Mouse (Mus musculus): ENCODE measurements around the gene Best2. TPM values are rescaled to one million over a fixed set of nuclear protein-coding genes. Genes with fewer than 3 reads are reported as not detected.

Best2 gene
- polyA plus RNA-seq, 1 experiment = 0.33 TPM

GRCm38 (mm10) chr8:84973079-84973478, 41.3 kb downstream of the Best2 start:
- no peak for DNase-seq (ENCODE audit: low read depth, low spot score)
- WGBS = 92% methylated on average over 1 of the region's 1 CpGs

- 67% methylated on average over 5 of the region's 5 CpGs for WGBS
- DNase-seq (ENCODE audit: low read depth, low spot score) = no peak
Observed at GRCm38 (mm10) chr8:84970913-84971312, 43.4 kb downstream of the Best2 start.

- 5% methylated on average over 21 of the region's 21 CpGs for WGBS
- no peak for DNase-seq (ENCODE audit: low read depth, low spot score)
Observed at GRCm38 (mm10) chr8:84970135-84970790, 44.1 kb downstream of the Best2 start.

- DNase-seq (ENCODE audit: low read depth, low spot score) = no peak
- under 1% methylated on average over 56 of the region's 56 CpGs for WGBS
Observed at GRCm38 (mm10) chr8:84969241-84970134, 44.8 kb downstream of the Best2 start, which contains the start of the genes Gm49661, Prdx2 and Rnaseh2a. TSS of gene Gm49661 (minus strand) at chr8:84969433. TSS of gene Prdx2 (plus strand) at chr8:84969587. TSS of gene Rnaseh2a (minus strand) at chr8:84969767.

GRCm38 (mm10) chr8:84968650-84969049, 45.7 kb downstream of the Best2 start:
- DNase-seq (ENCODE audit: low read depth, low spot score) = no peak
- whole genome bisulfite sequencing = 2% methylated on average over 2 of the region's 2 CpGs

- WGBS = 91% methylated on average over 13 of the region's 13 CpGs
Observed at GRCm38 (mm10) chr8:84967532-84968304, 46.6 kb downstream of the Best2 start.

GRCm38 (mm10) chr8:84966603-84967002, 47.7 kb downstream of the Best2 start:
- 38% methylated on average over 3 of the region's 3 CpGs for WGBS
- no peak for DNase-seq (ENCODE audit: low read depth, low spot score)

More at GRCm38 (mm10) chr8:84967532-84968304, 46.6 kb downstream of the Best2 start:
- no peak for DNase-seq (ENCODE audit: low read depth, low spot score)

- under 1% methylated on average over 41 of the region's 41 CpGs for WGBS
- DNase-seq (ENCODE audit: low read depth, low spot score) = no peak
Observed at GRCm38 (mm10) chr8:84965731-84966291, 48.5 kb downstream of the Best2 start.

- no peak for DNase-seq (ENCODE audit: low read depth, low spot score)
- WGBS = 51% methylated on average over 4 of the region's 4 CpGs
Observed at GRCm38 (mm10) chr8:84963952-84964351, 50.4 kb downstream of the Best2 start.

- DNase-seq (ENCODE audit: low read depth, low spot score) = no peak
- WGBS = 78% methylated on average over 7 of the region's 7 CpGs
Observed at GRCm38 (mm10) chr8:84959811-84960210, 54.5 kb downstream of the Best2 start.

Other genes with a start within 250 kb of the Best2 start
- gene Nfix, start 214.2 kb downstream of the Best2 start, polyA plus RNA-seq (2012; rRNA removed) = 14.5 and 15.4 TPM in 2 replicates
- 1.9 and 3.0 TPM in 2 replicates for gene Dand5, start 191.7 kb downstream of the Best2 start, polyA plus RNA-seq (2012; rRNA removed)
- gene Gadd45gip1, start 183.0 kb downstream of the Best2 start, polyA plus RNA-seq (2012; rRNA removed) = 13.4 and 22.8 TPM in 2 replicates
- gene Rad23a, start 173.9 kb downstream of the Best2 start, polyA plus RNA-seq (2012; rRNA removed) = 49.3 and 65.9 TPM in 2 replicates
- gene Calr, start 167.6 kb downstream of the Best2 start, polyA plus RNA-seq (2012; rRNA removed) = 402 and 404 TPM in 2 replicates
- gene Farsa, start 157.5 kb downstream of the Best2 start, polyA plus RNA-seq (2012; rRNA removed) = 50.9 and 54.2 TPM in 2 replicates
- 3.5 and 5.5 TPM in 2 replicates for gene Syce2, start 142.4 kb downstream of the Best2 start, polyA plus RNA-seq (2012; rRNA removed)
- 38.6 and 64.2 TPM in 2 replicates for gene Gcdh, start 120.6 kb downstream of the Best2 start, polyA plus RNA-seq (2012; rRNA removed)
- 0.38 and 0.43 TPM in 2 replicates for gene Klf1, start 112.6 kb downstream of the Best2 start, polyA plus RNA-seq (2012; rRNA removed)
- gene Dnase2a, start 106.0 kb downstream of the Best2 start, polyA plus RNA-seq (2012; rRNA removed) = 8.4 and 8.7 TPM in 2 replicates
- 0.36 and 0.49 TPM in 2 replicates for gene Mast1, start 77.2 kb downstream of the Best2 start, polyA plus RNA-seq (2012; rRNA removed)
- gene Rtbdn, start 67.5 kb downstream of the Best2 start, polyA plus RNA-seq (2012; rRNA removed) = not detected in 2 replicates
- 1.2 and 1.4 TPM in 2 replicates for gene Gm49661, start 45.1 kb downstream of the Best2 start, polyA plus RNA-seq (2012; rRNA removed)
- 183 and 200 TPM in 2 replicates for gene Prdx2, start 44.9 kb downstream of the Best2 start, polyA plus RNA-seq (2012; rRNA removed)
- gene Rnaseh2a, start 44.8 kb downstream of the Best2 start, polyA plus RNA-seq (2012; rRNA removed) = 48.2 and 52.8 TPM in 2 replicates
- gene Junb, start 35.8 kb downstream of the Best2 start, polyA plus RNA-seq (2012; rRNA removed) = 80.2 and 118 TPM in 2 replicates
- gene Hook2, start 23.9 kb downstream of the Best2 start, polyA plus RNA-seq (2012; rRNA removed) = 33.8 and 49.0 TPM in 2 replicates
- 142 and 146 TPM in 2 replicates for gene Asna1, start 10.8 kb upstream of the Best2 start, polyA plus RNA-seq (2012; rRNA removed)
- gene Trir, start 12.3 kb upstream of the Best2 start, polyA plus RNA-seq (2012; rRNA removed) = 93.9 and 101 TPM in 2 replicates
- gene Tnpo2, start 22.4 kb upstream of the Best2 start, polyA plus RNA-seq (2012; rRNA removed) = 34.5 and 50.7 TPM in 2 replicates
- 33.9 and 40.8 TPM in 2 replicates for gene Fbxw9, start 45.5 kb upstream of the Best2 start, polyA plus RNA-seq (2012; rRNA removed)
- 0.73 and 1.0 TPM in 2 replicates for gene Gm5741, start 53.5 kb upstream of the Best2 start, polyA plus RNA-seq (2012; rRNA removed)
- gene Dhps, start 57.2 kb upstream of the Best2 start, polyA plus RNA-seq (2012; rRNA removed) = 33.3 and 41.4 TPM in 2 replicates
- 121 and 139 TPM in 2 replicates for gene Wdr83os, start 66.2 kb upstream of the Best2 start, polyA plus RNA-seq (2012; rRNA removed)
- gene Wdr83, start 66.8 kb upstream of the Best2 start, polyA plus RNA-seq (2012; rRNA removed) = 29.4 and 33.9 TPM in 2 replicates
- gene Man2b1, start 68.7 kb upstream of the Best2 start, polyA plus RNA-seq (2012; rRNA removed) = 37.4 and 64.2 TPM in 2 replicates
- 0.96 and 1.5 TPM in 2 replicates for gene Zfp791, start 108.6 kb upstream of the Best2 start, polyA plus RNA-seq (2012; rRNA removed)
- gene Cks1brt, start 137.4 kb upstream of the Best2 start, polyA plus RNA-seq (2012; rRNA removed) = not detected in 2 replicates
- gene Olfr371, start 211.5 kb upstream of the Best2 start, polyA plus RNA-seq (2012; rRNA removed) = not detected in 2 replicates

Data from large intestine, adult 2 months (tissue).